Mouse (Mus musculus): Measurements from ENCODE around the gene Atp6v1g3. TPM values are rescaled to one million over a fixed set of nuclear protein-coding genes. Genes with fewer than 3 reads are reported as not detected.

Atp6v1g3 gene
- polyA plus RNA-seq, 1 experiment from 2014 or later: not detected

GRCm38 (mm10) chr1:138298156-138298555, 24.6 kb downstream of the Atp6v1g3 start:
- no peak for DNase-seq (ENCODE audit: extremely low spot score, low spot score)
- H3K4me3 ChIP-seq: no peak overlapping the region
- WGBS: 84% methylated on average over 2 of the region's 2 CpGs
- no peaks in the 10 kb centered on the region for H3K27me3 ChIP-seq (ENCODE audit: poor library complexity, severe bottlenecking)
- no peaks in the 10 kb centered on the region for H3K4me1 ChIP-seq
- no peaks in the 10 kb centered on the region for H3K9me3 ChIP-seq
- no peak overlapping the region for H3K27ac ChIP-seq
- no peaks in the 10 kb centered on the region for H3K36me3 ChIP-seq (replicated peaks)

DNA sequence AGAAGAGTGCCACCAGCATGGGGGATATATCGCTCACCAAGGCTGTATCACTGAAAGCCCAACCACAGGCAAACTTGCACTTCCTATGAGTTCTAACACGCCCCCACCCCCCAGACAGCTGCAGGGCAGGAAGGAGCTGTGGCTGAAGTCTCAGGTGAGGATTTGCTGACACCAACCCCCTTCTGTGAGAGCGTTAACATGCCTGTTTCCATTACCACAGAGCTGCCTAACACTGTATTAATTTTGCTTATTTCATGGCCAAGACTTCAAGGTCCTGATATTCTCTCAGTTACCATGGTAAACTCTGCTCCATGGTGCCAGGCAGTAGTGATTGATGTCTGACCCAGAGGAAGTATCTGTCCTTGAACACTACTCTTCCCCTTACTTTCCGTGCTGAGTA, 26.0 kb downstream of the Atp6v1g3 start:
- Histone ChIP-seq H3K9me3 (no peaks in the 10 kb centered on the region), H3K4me3 (no peak overlapping the region), H3K4me1 (no peaks in the 10 kb centered on the region), H3K27me3 (ENCODE audit: poor library complexity, severe bottlenecking) (no peaks in the 10 kb centered on the region), H3K27ac (no peak overlapping the region), H3K36me3 (replicated peaks) (no peaks in the 10 kb centered on the region)
- DNase-seq (ENCODE audit: extremely low spot score, low spot score): no peak
- 71% methylated on average over 4 of the region's 4 CpGs for WGBS

DNA sequence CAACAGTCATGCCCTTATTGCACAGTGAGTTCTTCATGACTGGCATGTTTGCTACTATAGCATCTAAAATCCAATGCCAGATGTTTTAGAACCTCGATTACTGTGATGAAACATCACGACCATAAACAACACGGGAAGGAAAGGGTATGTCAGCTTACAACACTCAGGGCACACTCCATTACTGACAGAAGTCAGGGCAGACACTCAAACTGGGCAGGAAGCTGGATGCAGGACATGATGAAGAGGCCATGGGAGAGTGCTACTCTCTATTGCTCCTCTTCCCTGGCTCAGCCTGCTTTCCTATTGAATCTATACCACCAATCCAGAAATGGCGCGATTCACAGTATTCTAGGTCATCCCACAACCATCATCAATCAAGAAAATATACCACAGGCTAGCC, 28.4 kb downstream of the Atp6v1g3 start:
- Histone ChIP-seq H3K36me3 (replicated peaks) (no peaks in the 10 kb centered on the region), H3K4me3 (no peak overlapping the region), H3K27me3 (ENCODE audit: poor library complexity, severe bottlenecking) (no peaks in the 10 kb centered on the region), H3K4me1 (no peaks in the 10 kb centered on the region), H3K9me3 (no peaks in the 10 kb centered on the region), H3K27ac (no peak overlapping the region)
- no peak for DNase-seq (ENCODE audit: extremely low spot score, low spot score)
- 90% methylated on average over 5 of the region's 5 CpGs for WGBS

DNA sequence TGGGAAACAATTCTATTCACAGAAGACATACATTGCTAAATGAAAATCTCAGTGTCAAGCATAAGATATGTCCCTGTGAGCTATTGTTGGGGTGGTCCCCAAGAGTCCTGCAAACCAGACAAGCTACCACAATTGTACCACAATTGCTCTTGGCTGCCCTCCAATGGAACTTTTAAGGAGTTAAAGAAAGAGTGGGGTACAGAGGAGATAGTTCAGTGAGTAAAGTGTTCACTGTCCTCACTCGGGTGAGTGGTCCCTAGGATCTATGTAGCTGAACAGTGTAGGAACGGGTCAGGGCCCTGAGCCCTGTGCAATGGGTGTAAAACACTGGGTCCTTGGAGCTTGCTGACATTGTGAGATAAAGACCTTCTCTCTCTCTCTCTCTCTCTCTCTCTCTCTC, 29.2 kb downstream of the Atp6v1g3 start:
- Histone ChIP-seq H3K27ac (no peak overlapping the region), H3K36me3 (replicated peaks) (no peaks in the 10 kb centered on the region), H3K27me3 (ENCODE audit: poor library complexity, severe bottlenecking) (no peaks in the 10 kb centered on the region), H3K4me3 (no peak overlapping the region), H3K4me1 (no peaks in the 10 kb centered on the region), H3K9me3 (no peaks in the 10 kb centered on the region)
- 96% methylated on average over 2 of the region's 2 CpGs for WGBS
- no peak for DNase-seq (ENCODE audit: extremely low spot score, low spot score)

DNA sequence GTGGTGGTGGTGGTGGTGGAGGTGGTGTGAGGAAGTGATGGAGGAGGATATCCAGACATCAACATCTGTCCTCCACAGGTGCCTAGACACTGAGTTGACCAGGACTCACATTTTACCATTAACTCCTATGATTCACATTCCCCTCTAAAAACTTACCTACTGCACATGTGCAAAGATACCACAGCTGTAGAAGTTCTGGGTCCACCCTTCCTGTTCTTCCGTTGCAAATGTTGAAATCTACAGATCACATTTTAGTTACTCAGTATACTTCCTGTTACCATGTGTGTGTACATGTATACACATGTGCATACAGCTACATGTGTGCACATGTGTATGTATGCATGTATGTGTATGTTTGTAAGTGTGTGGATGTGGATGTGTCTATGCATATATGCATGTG, 29.8 kb downstream of the Atp6v1g3 start:
- no peak overlapping the region for H3K4me3 ChIP-seq
- no peak for DNase-seq (ENCODE audit: extremely low spot score, low spot score)
- H3K36me3 ChIP-seq (replicated peaks): no peaks in the 10 kb centered on the region
- no peaks in the 10 kb centered on the region for H3K9me3 ChIP-seq
- no peaks in the 10 kb centered on the region for H3K4me1 ChIP-seq
- H3K27me3 ChIP-seq (ENCODE audit: poor library complexity, severe bottlenecking): no peaks in the 10 kb centered on the region
- 95% methylated on average over 1 of the region's 1 CpGs for WGBS
- no peak overlapping the region for H3K27ac ChIP-seq

GRCm38 (mm10) chr1:138304141-138304915, 30.8 kb downstream of the Atp6v1g3 start:
- Histone ChIP-seq H3K27me3 (ENCODE audit: poor library complexity, severe bottlenecking) (no peaks in the 10 kb centered on the region), H3K27ac (no peak overlapping the region), H3K36me3 (replicated peaks) (no peaks in the 10 kb centered on the region), H3K4me3 (no peak overlapping the region), H3K9me3 (no peaks in the 10 kb centered on the region), H3K4me1 (no peaks in the 10 kb centered on the region)
- 82% methylated on average over 8 of the region's 8 CpGs for WGBS
- no peak for DNase-seq (ENCODE audit: extremely low spot score, low spot score)

DNA sequence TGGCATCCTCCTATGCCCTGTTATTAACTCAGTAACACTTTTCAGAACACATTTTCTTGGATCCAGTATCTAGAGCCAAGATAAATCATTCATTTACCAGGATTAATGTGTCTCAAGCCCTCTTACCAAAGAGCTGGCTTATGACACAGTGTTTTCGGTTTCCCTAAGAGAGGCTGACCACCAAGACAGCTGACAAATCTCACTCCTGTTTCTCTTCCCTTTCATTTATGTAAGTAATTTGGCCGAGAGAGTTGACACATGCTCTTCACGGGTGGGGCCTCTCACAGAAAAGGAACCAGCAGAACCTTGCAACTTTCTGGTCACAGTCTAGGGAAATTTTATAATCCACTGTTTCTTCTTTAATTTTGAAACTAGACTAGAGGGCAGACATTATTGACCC, 49.1 kb downstream of the Atp6v1g3 start:
- H3K4me3 ChIP-seq: no peak overlapping the region
- H3K4me1 ChIP-seq: peaks cover 13% of the 10 kb centered on the region
- H3K27ac ChIP-seq: no peak overlapping the region
- no peak for DNase-seq (ENCODE audit: extremely low spot score, low spot score)
- 87% methylated on average over 3 of the region's 3 CpGs for WGBS
- H3K9me3 ChIP-seq: no peaks in the 10 kb centered on the region
- H3K36me3 ChIP-seq (replicated peaks): no peaks in the 10 kb centered on the region
- H3K27me3 ChIP-seq (ENCODE audit: poor library complexity, severe bottlenecking): peaks cover 5% of the 10 kb centered on the region; the same call in 1 of the 2 replicates

- H3K36me3 ChIP-seq (replicated peaks): no peaks in the 10 kb centered on the region
- 83% methylated on average over 4 of the region's 4 CpGs for WGBS
- no peak for DNase-seq (ENCODE audit: extremely low spot score, low spot score)
- H3K27me3 ChIP-seq (ENCODE audit: poor library complexity, severe bottlenecking): peaks cover 7% of the 10 kb centered on the region; the same call in 1 of the 2 replicates
- no peak overlapping the region for H3K27ac ChIP-seq
- H3K4me3 ChIP-seq: no peak overlapping the region
- no peaks in the 10 kb centered on the region for H3K9me3 ChIP-seq
- H3K4me1 ChIP-seq: peaks cover 13% of the 10 kb centered on the region
These were observed 49.6 kb downstream of the Atp6v1g3 start for GRCm38 (mm10) chr1:138323076-138323630.

GRCm38 (mm10) chr1:138326091-138326490, 52.6 kb downstream of the Atp6v1g3 start:
- Histone ChIP-seq H3K4me3 (no peak overlapping the region), H3K36me3 (replicated peaks) (no peaks in the 10 kb centered on the region), H3K27ac (no peak overlapping the region), H3K27me3 (ENCODE audit: poor library complexity, severe bottlenecking) (peaks cover 7% of the 10 kb centered on the region; the same call in 1 of the 2 replicates), H3K9me3 (no peaks in the 10 kb centered on the region), H3K4me1 (peaks cover 13% of the 10 kb centered on the region)
- DNase-seq (ENCODE audit: extremely low spot score, low spot score): no peak
- 57% methylated on average over 4 of the region's 4 CpGs for WGBS

DNA sequence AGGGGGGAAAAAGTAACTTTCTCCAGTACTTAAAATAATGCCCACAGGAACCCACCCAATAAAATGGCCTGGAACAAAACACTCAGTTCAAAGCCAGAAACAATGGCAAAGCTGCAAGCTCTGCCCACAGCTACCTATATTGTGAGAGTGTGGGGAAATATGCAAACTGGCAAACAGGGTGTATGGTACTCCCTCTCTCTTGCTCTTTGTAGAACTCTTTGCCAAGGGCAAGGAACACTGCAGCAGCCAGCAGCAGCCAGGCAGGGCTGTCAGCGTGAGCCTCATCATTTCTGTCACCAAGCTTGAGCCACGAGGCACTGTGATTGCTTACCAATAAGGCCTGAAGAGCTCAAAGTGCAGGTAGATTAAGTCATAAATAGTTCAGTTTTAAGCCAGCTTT, 53.0 kb downstream of the Atp6v1g3 start:
- Histone ChIP-seq H3K9me3 (no peaks in the 10 kb centered on the region), H3K4me1 (peaks cover 13% of the 10 kb centered on the region), H3K36me3 (replicated peaks) (no peaks in the 10 kb centered on the region), H3K27me3 (ENCODE audit: poor library complexity, severe bottlenecking) (peaks cover 7% of the 10 kb centered on the region; the same call in 1 of the 2 replicates), H3K27ac (no peak overlapping the region), H3K4me3 (no peak overlapping the region)
- DNase-seq (ENCODE audit: extremely low spot score, low spot score): no peak
- 53% methylated on average over 2 of the region's 2 CpGs for WGBS

DNA sequence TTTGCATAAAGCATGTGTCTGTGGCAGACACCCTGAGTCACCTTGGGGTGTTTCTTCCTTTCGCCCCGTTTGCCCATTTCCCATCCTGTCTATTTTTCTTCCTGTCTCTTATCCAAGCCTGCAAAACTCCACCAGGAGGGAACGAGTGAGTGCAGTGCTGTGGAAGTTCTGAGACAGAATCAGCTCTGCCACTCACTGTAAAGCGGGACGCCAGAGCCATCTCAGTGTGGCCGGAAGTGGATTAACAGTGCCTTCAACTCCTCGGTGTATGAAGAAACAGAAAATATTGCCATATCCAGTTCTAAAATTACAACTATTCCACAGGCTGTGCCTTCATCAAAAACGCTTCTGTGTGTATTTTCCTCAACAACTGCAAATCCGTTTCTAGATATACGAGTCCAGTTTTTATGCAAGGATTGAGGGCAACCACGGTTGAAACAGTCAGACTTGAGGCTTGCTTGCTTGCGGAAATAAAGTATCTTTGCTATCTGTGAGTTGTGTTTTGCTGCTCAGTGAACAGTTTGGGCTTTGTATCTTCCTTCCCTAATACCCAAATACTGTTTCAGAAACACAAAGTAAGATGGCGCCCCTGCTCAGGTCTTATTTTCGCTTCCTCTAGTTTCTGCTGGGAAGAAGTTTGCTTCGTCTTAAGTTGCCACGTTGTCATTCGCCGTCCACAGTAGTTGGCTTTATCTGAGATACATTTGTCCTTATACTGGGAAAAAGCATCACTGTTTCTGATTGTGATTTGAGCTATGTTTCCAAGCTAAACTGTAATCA, 54.1 kb downstream of the Atp6v1g3 start:
- Histone ChIP-seq H3K27ac (no peak overlapping the region), H3K9me3 (no peaks in the 10 kb centered on the region), H3K4me1 (peaks cover 13% of the 10 kb centered on the region), H3K4me3 (no peak overlapping the region), H3K27me3 (ENCODE audit: poor library complexity, severe bottlenecking) (peaks cover 7% of the 10 kb centered on the region; the same call in 1 of the 2 replicates), H3K36me3 (replicated peaks) (no peaks in the 10 kb centered on the region)
- DNase-seq (ENCODE audit: extremely low spot score, low spot score): no peak
- 80% methylated on average over 18 of the region's 18 CpGs for WGBS

- Histone ChIP-seq H3K36me3 (replicated peaks) (no peaks in the 10 kb centered on the region), H3K27me3 (ENCODE audit: poor library complexity, severe bottlenecking) (peaks cover 7% of the 10 kb centered on the region; the same call in 1 of the 2 replicates), H3K9me3 (no peaks in the 10 kb centered on the region), H3K27ac (no peak overlapping the region), H3K4me3 (no peak overlapping the region), H3K4me1 (peaks cover 13% of the 10 kb centered on the region)
- WGBS: 24% methylated on average over 12 of the region's 12 CpGs
- no peak for DNase-seq (ENCODE audit: extremely low spot score, low spot score)
These were observed 54.8 kb downstream of the Atp6v1g3 start for GRCm38 (mm10) chr1:138328320-138328719.

DNA sequence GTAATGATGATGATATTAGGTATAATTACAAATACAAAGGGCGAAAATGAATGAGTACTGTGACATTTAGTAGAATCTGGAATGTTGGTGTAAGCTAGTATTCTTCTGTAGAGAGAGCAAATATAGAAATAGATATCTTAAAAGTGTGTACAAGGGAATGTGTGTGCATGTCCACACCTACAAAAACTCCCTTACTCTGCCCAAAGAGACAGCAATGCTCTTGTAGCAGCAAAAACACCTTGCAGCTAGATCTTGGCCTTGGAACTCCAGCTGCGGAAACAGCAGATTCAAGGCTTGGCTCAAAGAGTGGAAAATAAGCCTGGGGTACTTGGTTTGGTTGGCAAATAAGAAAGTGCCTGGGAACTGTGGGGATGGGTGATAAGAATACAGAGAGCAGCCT, 57.0 kb downstream of the Atp6v1g3 start:
- Histone ChIP-seq H3K36me3 (replicated peaks) (no peaks in the 10 kb centered on the region), H3K4me1 (peaks cover 12% of the 10 kb centered on the region), H3K27ac (no peak overlapping the region), H3K9me3 (no peaks in the 10 kb centered on the region), H3K27me3 (ENCODE audit: poor library complexity, severe bottlenecking) (peaks cover 7% of the 10 kb centered on the region; the same call in 1 of the 2 replicates), H3K4me3 (no peak overlapping the region)
- 88% methylated on average over 2 of the region's 2 CpGs for WGBS
- no peak for DNase-seq (ENCODE audit: extremely low spot score, low spot score)
